Mouse (Mus musculus) gastrocnemius, postnatal 4 days (tissue): Measurements from ENCODE around the gene Zfp609. TPM values are rescaled to one million over a fixed set of nuclear protein-coding genes. Genes with fewer than 3 reads are reported as not detected.

Source experiments
- total RNA-seq, 2 experiments: library from RNA; stranded (reverse); gene quantifications; 2 replicates each; pipeline ENCODE4 v1.2.3; 2021

The Zfp609 gene
- total RNA-seq, 2 experiments from 2014 or later = 34.1 to 39.0 TPM

Other genes starting within 250 kb of the Zfp609 start
- gene Plekho2, start 247.5 kb downstream of the Zfp609 start, total RNA-seq = 10 to 100 TPM; 23.6 to 26.0 TPM
- 1 to 10 TPM; 3.0 TPM for gene Pif1, start 240.4 kb downstream of the Zfp609 start, total RNA-seq
- 1 to 10 TPM; 5.1 to 5.6 TPM for gene Rbpms2, start 197.9 kb downstream of the Zfp609 start, total RNA-seq
- 100 to 1,000 TPM; 232 to 238 TPM for gene Oaz2, start 159.6 kb downstream of the Zfp609 start, total RNA-seq
- gene Pclaf, start 62.7 kb upstream of the Zfp609 start, total RNA-seq = 10 to 100 TPM; 28.6 to 29.1 TPM
- 10 to 100 TPM; 23.9 to 24.4 TPM for gene Trip4, start 81.2 kb upstream of the Zfp609 start, total RNA-seq
- gene Csnk1g1, start 81.4 kb upstream of the Zfp609 start, total RNA-seq = 10 to 100 TPM; 15.3 to 16.5 TPM
- 100 to 1,000 TPM; 355 to 362 TPM for gene Ppib, start 232.7 kb upstream of the Zfp609 start, total RNA-seq
- gene Snx22, start 242.2 kb upstream of the Zfp609 start, total RNA-seq = under 1 TPM; 0.52 to 0.83 TPM